Mouse (Mus musculus): ENCODE results near the gene Ube2e3. TPM values are rescaled to one million over a fixed set of nuclear protein-coding genes. Genes with fewer than 3 reads are reported as not detected.

The Ube2e3 gene
- polyA plus RNA-seq, 1 experiment from 2014 or later: 60.4 TPM

DNA sequence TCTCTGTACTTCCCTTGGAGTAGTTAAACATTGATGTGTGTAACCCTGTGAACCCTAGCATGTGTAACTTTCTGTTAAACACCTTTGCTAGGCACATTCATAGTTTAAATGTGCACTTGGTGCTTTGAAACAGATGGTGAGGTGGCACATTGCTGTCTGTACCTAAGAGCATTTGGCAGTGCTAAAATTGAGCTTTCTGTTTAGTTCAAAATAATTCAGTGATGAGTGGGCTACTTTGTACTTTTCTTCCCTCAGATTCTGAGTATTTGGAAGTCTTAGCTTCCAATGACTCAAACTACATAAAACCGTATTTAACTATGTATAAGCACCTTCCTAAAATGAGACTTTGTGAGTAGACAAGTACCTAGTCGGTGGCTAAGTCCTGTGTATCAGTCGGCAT is 59.7 kb downstream of the Ube2e3 start:
- 77% methylated on average over 3 of the region's 3 CpGs for WGBS
- H3K4me2 ChIP-seq (replicated peaks; ENCODE audit: low read depth): no peak overlapping the region
- no peaks in the 10 kb centered on the region for H3K36me3 ChIP-seq (ENCODE audit: control insufficient read depth, insufficient read depth)
- H3K9me3 ChIP-seq (ENCODE audit: control insufficient read depth): no peaks in the 10 kb centered on the region
- ATAC-seq: no peak
- no peak for TF ChIP-seq CTCF (IDR thresholded peaks at IDR 0.05; ENCODE audit: low read depth)
- H3K4me1 ChIP-seq (replicated peaks; ENCODE audit: control insufficient read depth, insufficient read depth, low read length): no peaks in the 10 kb centered on the region
- no peaks in the 10 kb centered on the region for H3K27me3 ChIP-seq (replicated peaks; ENCODE audit: control insufficient read depth, insufficient read depth, low read length)
- H3K4me3 ChIP-seq (ENCODE audit: low read depth, low read length): no peak overlapping the region
- no peak overlapping the region for H3K27ac ChIP-seq (ENCODE audit: low read depth, low read length)
- no peak overlapping the region for H3K9ac ChIP-seq (ENCODE audit: low read depth, low read length)

DNA sequence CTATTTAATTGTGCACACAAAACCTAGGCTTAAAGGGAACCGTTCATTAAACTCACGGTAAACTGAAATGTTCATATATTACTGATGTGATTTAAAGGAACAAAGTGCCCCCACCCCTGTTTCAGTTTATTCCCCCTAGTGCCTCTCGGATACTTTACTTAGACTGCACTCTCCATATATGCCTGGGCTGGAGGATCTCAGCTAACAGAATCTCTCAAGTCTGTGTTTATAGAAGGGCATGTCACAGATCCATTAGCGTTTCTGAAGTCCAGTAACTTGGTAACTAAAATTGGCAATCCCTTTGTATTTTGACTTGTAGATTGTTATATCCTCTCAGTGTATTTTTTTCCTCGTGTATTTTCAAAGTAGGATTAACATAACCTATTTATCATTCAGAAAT is 60.2 kb downstream of the Ube2e3 start:
- Histone ChIP-seq H3K27me3 (replicated peaks; ENCODE audit: control insufficient read depth, insufficient read depth, low read length) (no peaks in the 10 kb centered on the region), H3K4me2 (replicated peaks; ENCODE audit: low read depth) (no peak overlapping the region), H3K27ac (ENCODE audit: low read depth, low read length) (no peak overlapping the region), H3K9me3 (ENCODE audit: control insufficient read depth) (no peaks in the 10 kb centered on the region), H3K9ac (ENCODE audit: low read depth, low read length) (no peak overlapping the region), H3K4me1 (replicated peaks; ENCODE audit: control insufficient read depth, insufficient read depth, low read length) (no peaks in the 10 kb centered on the region), H3K4me3 (ENCODE audit: low read depth, low read length) (no peak overlapping the region), H3K36me3 (ENCODE audit: control insufficient read depth, insufficient read depth) (no peaks in the 10 kb centered on the region)
- no peak for TF ChIP-seq CTCF (IDR thresholded peaks at IDR 0.05; ENCODE audit: low read depth)
- WGBS: 60% methylated on average over 5 of the region's 5 CpGs
- no peak for ATAC-seq

DNA sequence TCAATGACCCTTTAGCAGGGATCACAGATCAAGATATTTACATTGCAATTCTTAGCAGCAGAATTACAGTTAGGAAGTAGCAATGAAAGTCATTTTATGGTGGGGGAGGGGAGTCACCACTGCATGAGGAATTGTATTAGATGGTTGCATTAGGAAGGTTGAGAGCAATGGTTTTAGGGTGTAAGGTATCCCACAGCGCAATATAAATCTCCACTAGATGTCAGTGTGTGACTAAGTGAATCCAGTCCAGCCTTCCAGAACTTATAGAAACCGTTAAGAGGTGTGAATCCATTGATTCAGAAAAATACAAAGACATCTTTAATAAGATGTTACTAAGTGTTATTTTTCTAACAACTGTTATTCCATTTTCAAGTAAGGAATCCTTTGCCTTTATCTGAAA is 63.4 kb downstream of the Ube2e3 start:
- Histone ChIP-seq H3K4me3 (ENCODE audit: low read depth, low read length) (no peak overlapping the region), H3K9ac (ENCODE audit: low read depth, low read length) (no peak overlapping the region), H3K9me3 (ENCODE audit: control insufficient read depth) (no peaks in the 10 kb centered on the region), H3K4me1 (replicated peaks; ENCODE audit: control insufficient read depth, insufficient read depth, low read length) (no peaks in the 10 kb centered on the region), H3K27ac (ENCODE audit: low read depth, low read length) (no peak overlapping the region), H3K4me2 (replicated peaks; ENCODE audit: low read depth) (no peak overlapping the region), H3K36me3 (ENCODE audit: control insufficient read depth, insufficient read depth) (no peaks in the 10 kb centered on the region), H3K27me3 (replicated peaks; ENCODE audit: control insufficient read depth, insufficient read depth, low read length) (no peaks in the 10 kb centered on the region)
- peak; percentile 65 for TF ChIP-seq CTCF (IDR thresholded peaks at IDR 0.05; ENCODE audit: low read depth)
- ATAC-seq: no peak
- WGBS: 53% methylated on average over 2 of the region's 2 CpGs

DNA sequence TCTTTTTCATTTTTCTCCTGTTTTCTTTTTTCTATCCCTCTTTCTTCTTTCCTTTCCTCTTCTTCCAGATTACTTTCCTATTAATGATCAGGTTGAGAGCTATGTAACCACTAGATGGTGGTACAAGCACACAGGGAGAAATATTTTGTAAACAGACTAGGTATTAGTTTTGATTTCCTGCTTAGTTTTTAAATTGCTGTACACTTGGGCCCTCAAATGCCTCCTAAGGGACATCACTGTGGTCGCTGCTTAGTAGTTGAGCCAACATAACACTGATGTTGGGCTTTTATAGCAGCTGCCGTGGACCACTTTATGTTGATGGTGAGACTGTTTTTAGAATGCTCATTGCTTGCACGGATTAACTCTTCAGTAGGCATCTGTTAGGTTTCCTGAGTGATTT is 91.5 kb downstream of the Ube2e3 start:
- no peak overlapping the region for H3K4me3 ChIP-seq (ENCODE audit: low read depth, low read length)
- ATAC-seq: no peak
- H3K9me3 ChIP-seq (ENCODE audit: control insufficient read depth): no peaks in the 10 kb centered on the region
- no peaks in the 10 kb centered on the region for H3K36me3 ChIP-seq (ENCODE audit: control insufficient read depth, insufficient read depth)
- H3K4me1 ChIP-seq (replicated peaks; ENCODE audit: control insufficient read depth, insufficient read depth, low read length): no peaks in the 10 kb centered on the region
- no peak overlapping the region for H3K27ac ChIP-seq (ENCODE audit: low read depth, low read length)
- TF ChIP-seq CTCF (IDR thresholded peaks at IDR 0.05; ENCODE audit: low read depth): peak; percentile 91
- no peak overlapping the region; the same call in 1 of the 2 replicates for H3K4me2 ChIP-seq (replicated peaks; ENCODE audit: low read depth)
- WGBS: 34% methylated on average over 3 of the region's 3 CpGs
- H3K9ac ChIP-seq (ENCODE audit: low read depth, low read length): no peak overlapping the region
- no peaks in the 10 kb centered on the region for H3K27me3 ChIP-seq (replicated peaks; ENCODE audit: control insufficient read depth, insufficient read depth, low read length)

DNA sequence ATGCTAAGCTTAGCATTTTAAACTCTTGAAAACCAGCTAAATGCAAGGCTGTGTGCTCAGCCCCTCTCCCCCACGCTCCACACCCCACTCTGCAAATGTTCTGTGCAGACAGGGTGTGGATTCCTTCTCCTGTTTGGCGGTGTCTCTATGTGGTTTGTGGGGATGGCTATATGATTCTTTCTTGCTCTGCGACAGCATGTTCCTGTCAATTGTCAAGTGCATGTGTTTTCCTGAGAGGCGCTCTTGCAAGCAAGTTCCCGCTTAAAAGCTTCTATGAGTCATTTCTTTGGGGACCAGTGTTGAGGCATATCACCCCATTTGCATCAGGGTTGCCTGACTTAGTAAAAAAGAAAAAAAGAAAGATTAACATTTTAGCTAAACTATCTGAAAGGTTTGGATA is 92.4 kb downstream of the Ube2e3 start:
- Histone ChIP-seq H3K27me3 (replicated peaks; ENCODE audit: control insufficient read depth, insufficient read depth, low read length) (no peaks in the 10 kb centered on the region), H3K9ac (ENCODE audit: low read depth, low read length) (no peak overlapping the region), H3K9me3 (ENCODE audit: control insufficient read depth) (no peaks in the 10 kb centered on the region), H3K4me2 (replicated peaks; ENCODE audit: low read depth) (no peak overlapping the region), H3K27ac (ENCODE audit: low read depth, low read length) (no peak overlapping the region), H3K4me3 (ENCODE audit: low read depth, low read length) (no peak overlapping the region), H3K4me1 (replicated peaks; ENCODE audit: control insufficient read depth, insufficient read depth, low read length) (no peaks in the 10 kb centered on the region), H3K36me3 (ENCODE audit: control insufficient read depth, insufficient read depth) (no peaks in the 10 kb centered on the region)
- WGBS: 70% methylated on average over 5 of the region's 5 CpGs
- no peak for ATAC-seq
- TF ChIP-seq CTCF (IDR thresholded peaks at IDR 0.05; ENCODE audit: low read depth): no peak

DNA sequence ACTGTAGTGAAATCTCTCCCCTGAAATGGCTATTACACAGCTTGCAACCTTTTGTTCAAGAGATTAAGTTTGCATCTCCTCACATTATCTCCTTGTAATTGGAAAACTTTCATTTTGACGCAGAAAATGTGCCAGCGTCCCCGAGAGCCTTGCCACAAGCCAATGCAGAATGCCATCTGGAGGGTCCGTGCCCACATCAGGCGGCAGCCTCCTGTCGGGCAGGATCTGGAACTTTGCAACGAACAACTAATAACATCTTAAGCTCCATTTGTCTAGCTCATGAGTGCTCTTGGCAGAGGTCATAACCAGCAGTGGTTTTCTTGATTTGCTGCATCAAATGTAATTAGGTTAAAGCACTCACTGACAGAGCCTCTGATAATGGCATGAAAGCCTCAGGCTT is 93.1 kb downstream of the Ube2e3 start:
- Histone ChIP-seq H3K4me3 (ENCODE audit: low read depth, low read length) (no peak overlapping the region), H3K27me3 (replicated peaks; ENCODE audit: control insufficient read depth, insufficient read depth, low read length) (no peaks in the 10 kb centered on the region), H3K27ac (ENCODE audit: low read depth, low read length) (no peak overlapping the region), H3K9me3 (ENCODE audit: control insufficient read depth) (no peaks in the 10 kb centered on the region), H3K4me2 (replicated peaks; ENCODE audit: low read depth) (no peak overlapping the region), H3K36me3 (ENCODE audit: control insufficient read depth, insufficient read depth) (no peaks in the 10 kb centered on the region), H3K9ac (ENCODE audit: low read depth, low read length) (no peak overlapping the region), H3K4me1 (replicated peaks; ENCODE audit: control insufficient read depth, insufficient read depth, low read length) (no peaks in the 10 kb centered on the region)
- no peak for ATAC-seq
- 82% methylated on average over 7 of the region's 7 CpGs for WGBS
- no peak for TF ChIP-seq CTCF (IDR thresholded peaks at IDR 0.05; ENCODE audit: low read depth)

DNA sequence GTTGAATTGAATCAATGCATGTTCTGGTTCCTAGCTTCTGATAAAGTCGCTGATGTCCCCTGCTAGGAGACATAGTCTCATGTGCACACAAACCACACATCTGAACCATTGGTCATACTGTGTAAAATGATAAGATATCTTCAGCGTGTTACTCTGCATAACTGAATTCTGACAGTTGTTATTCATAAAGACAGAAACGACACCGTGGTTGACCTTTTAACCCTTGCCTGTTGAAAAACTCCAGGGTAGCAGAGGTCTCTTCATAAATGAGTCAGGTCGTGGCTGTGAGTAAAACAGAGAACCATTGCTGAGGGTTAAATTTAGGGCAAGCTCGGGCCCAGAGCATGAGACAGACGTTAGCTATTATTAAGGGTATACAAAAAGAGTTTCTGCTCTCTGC is 93.7 kb downstream of the Ube2e3 start:
- Histone ChIP-seq H3K4me1 (replicated peaks; ENCODE audit: control insufficient read depth, insufficient read depth, low read length) (no peaks in the 10 kb centered on the region), H3K27me3 (replicated peaks; ENCODE audit: control insufficient read depth, insufficient read depth, low read length) (no peaks in the 10 kb centered on the region), H3K4me2 (replicated peaks; ENCODE audit: low read depth) (no peak overlapping the region), H3K9me3 (ENCODE audit: control insufficient read depth) (no peaks in the 10 kb centered on the region), H3K27ac (ENCODE audit: low read depth, low read length) (no peak overlapping the region), H3K36me3 (ENCODE audit: control insufficient read depth, insufficient read depth) (no peaks in the 10 kb centered on the region), H3K9ac (ENCODE audit: low read depth, low read length) (no peak overlapping the region), H3K4me3 (ENCODE audit: low read depth, low read length) (no peak overlapping the region)
- no peak for ATAC-seq
- 31% methylated on average over 7 of the region's 7 CpGs for WGBS
- no peak for TF ChIP-seq CTCF (IDR thresholded peaks at IDR 0.05; ENCODE audit: low read depth)
